Mouse (Mus musculus): ENCODE data around the gene Zfyve9.

DNA sequence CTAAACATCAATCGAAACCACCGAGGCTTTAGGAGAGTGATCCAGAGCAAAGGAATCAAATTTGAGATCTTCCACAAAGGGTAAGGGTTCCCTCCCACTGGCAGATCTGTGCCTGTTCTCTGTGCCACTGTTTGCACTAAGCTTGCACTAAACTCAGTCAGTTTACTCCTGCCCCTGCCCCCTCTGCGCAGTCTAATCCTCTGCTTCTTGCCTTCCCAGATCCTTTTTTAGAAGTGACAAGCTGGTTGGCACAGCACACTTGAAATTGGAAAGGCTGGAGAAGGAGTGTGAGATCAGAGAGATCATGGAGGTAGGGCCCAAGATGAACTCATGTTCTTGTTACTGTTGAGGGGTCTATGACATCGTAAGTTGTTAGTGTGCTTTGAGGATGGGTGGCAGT is 149.0 kb downstream of the Zfyve9 start:
- no peak for TF ChIP-seq CTCF (IDR thresholded peaks at IDR 0.05)
- no peak for TF ChIP-seq EP300 (IDR thresholded peaks at IDR 0.05)
